Mouse (Mus musculus) forebrain, embryonic 11.5 days (tissue): ENCODE measurements at regions not wholly inside any gene's neighbourhood (a gene's known extent, or its start where the extent isn't known, plus 50 kb on each side); places are given as distances from the start of the nearest gene placed in this dataset.

Experiments
- ATAC-seq: fragments of 200-750 bp; cut with Nextera tagmentation; replicated peaks from 2 replicates; pipeline ENCODE4 v1.8.0; 2017; ENCODE audit warnings: moderate TSS enrichment; ENCODE audit not compliant: low FRiP score
- DNase-seq: peaks from one replicate; pipeline ENCODE4 v3.0.0-alpha.2; 2017; ENCODE audit warnings: low spot score
- H3K27ac ChIP-seq: fragments of 300-500 bp; sonication (generic); 2 replicates; pipeline ENCODE4 v1.5.1; 2014; ENCODE audit warnings: low read depth, low read length
- H3K27me3 ChIP-seq: fragments of 300-500 bp; sonication (generic); 2 replicates; pipeline ENCODE4 v1.6.1; 2014; ENCODE audit warnings: mild to moderate bottlenecking, low read length, mixed read lengths; ENCODE audit not compliant: control insufficient read depth, insufficient read depth
- H3K36me3 ChIP-seq: fragments of 300-500 bp; sonication (generic); 2 replicates; pipeline ENCODE4 v1.6.1; 2014; ENCODE audit warnings: mild to moderate bottlenecking, low read length, moderate library complexity, mixed read lengths; ENCODE audit not compliant: control insufficient read depth, insufficient read depth
- H3K4me1 ChIP-seq: fragments of 300-500 bp; sonication (generic); replicated peaks from 2 replicates; pipeline ENCODE4 v1.6.1; 2014; ENCODE audit warnings: low read length, mixed read lengths; ENCODE audit not compliant: control insufficient read depth, insufficient read depth
- H3K4me2 ChIP-seq: fragments of 300-500 bp; sonication (generic); 2 replicates; pipeline ENCODE4 v1.6.1; 2014; ENCODE audit warnings: low read depth, mild to moderate bottlenecking, low read length, moderate library complexity, mixed read lengths; ENCODE audit not compliant: severe bottlenecking
- H3K4me3 ChIP-seq: fragments of 300-500 bp; sonication (generic); 2 replicates; pipeline ENCODE4 v1.5.1; 2014; ENCODE audit warnings: low read depth, low read length
- H3K9ac ChIP-seq: fragments of 300-500 bp; sonication (generic); 2 replicates; pipeline ENCODE4 v1.6.1; 2014; ENCODE audit warnings: low read length
- H3K9me3 ChIP-seq: fragments of 300-500 bp; sonication (generic); 2 replicates; pipeline ENCODE4 v1.6.1; 2016; ENCODE audit warnings: low read length, mixed read lengths; ENCODE audit not compliant: control insufficient read depth
- WGBS: fragments of 180-500 bp; shearing (Covaris S2); extraction: QIAGEN DNeasy Blood & Tissue Kit; methylation state at CpG from one replicate; pipeline ENCODE4 v1.1.7; 2014; 5-methylcytosine and 5-hydroxymethylcytosine counted together

GRCm38 (mm10) chr12:68365404-68366059 lies 793.5 kb downstream of the Rps29 start:
- Histone ChIP-seq H3K27ac (no peak overlapping the region), H3K4me3 (no peak overlapping the region), H3K4me1 (no peaks in the 10 kb centered on the region), H3K4me2 (no peak overlapping the region), H3K36me3 (no peaks in the 10 kb centered on the region), H3K9me3 (no peaks in the 10 kb centered on the region), H3K9ac (no peak overlapping the region), H3K27me3 (no peaks in the 10 kb centered on the region)
- WGBS = 55% methylated on average over 13 of the region's 13 CpGs
- DNase-seq = no peak
- ATAC-seq = 0 out of 2 replicates have a peak, but pooled peaks have one; percentile 27

DNA sequence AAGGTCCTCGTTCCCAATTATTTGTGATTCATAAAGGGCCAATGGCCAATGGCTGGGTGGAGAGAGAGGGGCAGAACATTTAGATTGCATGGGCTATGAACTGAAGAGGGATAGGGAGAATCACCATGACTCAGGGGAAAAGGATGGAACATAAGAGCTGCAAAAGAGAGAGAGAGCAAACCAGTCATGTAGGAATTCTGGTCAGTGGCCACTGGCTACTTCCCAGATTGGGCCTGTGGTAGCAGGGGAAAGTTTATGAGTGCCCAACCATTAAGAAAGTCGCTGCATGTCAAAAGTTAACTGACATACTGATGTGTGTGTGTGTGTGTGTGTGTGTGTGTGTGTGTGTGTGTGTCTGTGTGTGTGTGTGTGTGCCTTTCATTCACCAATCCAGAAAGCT lies 795.8 kb downstream of the Rps29 start:
- DNase-seq (no peak), ATAC-seq (no peak)
- WGBS = 90% methylated on average over 2 of the region's 2 CpGs
- no peaks in the 10 kb centered on the region for H3K27me3 ChIP-seq
- H3K9me3 ChIP-seq = no peaks in the 10 kb centered on the region
- H3K36me3 ChIP-seq = no peaks in the 10 kb centered on the region
- no peak overlapping the region for H3K4me2 ChIP-seq
- no peak overlapping the region for H3K4me3 ChIP-seq
- no peaks in the 10 kb centered on the region for H3K4me1 ChIP-seq
- no peak overlapping the region for H3K9ac ChIP-seq
- H3K27ac ChIP-seq = no peak overlapping the region

DNA sequence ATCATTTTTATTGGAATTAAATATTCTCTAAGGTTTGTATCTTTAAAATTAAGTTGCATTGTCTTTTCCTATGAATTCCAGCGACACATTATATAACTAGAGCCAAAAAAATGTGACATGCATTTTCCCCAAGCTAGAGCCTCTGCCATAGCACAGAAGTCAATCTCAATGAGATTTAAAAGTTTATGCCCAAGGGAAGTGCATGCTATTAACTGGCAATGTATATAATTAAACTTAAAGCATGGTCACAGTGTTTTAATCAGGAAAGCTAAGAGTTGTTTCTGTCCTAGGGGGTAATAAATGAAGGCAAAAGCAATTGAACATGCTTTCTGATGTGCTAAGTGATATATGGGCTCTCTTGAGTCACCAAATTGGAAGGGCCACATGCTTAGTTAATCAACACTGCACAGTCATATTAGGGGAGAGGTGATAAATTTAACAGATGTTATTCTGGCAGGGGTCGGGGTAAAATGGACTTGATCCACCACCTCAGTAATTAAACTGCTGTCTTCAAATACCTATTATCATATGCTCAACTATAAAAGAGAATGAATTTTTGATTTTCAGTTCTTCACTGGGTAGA lies 812.4 kb downstream of the Rps29 start:
- no peaks in the 10 kb centered on the region for H3K4me1 ChIP-seq
- H3K9me3 ChIP-seq = no peaks in the 10 kb centered on the region
- H3K9ac ChIP-seq = no peak overlapping the region
- no peaks in the 10 kb centered on the region for H3K36me3 ChIP-seq
- 72% methylated on average over 2 of the region's 2 CpGs for WGBS
- no peak overlapping the region for H3K4me2 ChIP-seq
- no peak for ATAC-seq
- no peaks in the 10 kb centered on the region for H3K27me3 ChIP-seq
- H3K4me3 ChIP-seq = no peak overlapping the region
- DNase-seq = no peak
- no peak overlapping the region for H3K27ac ChIP-seq

DNA sequence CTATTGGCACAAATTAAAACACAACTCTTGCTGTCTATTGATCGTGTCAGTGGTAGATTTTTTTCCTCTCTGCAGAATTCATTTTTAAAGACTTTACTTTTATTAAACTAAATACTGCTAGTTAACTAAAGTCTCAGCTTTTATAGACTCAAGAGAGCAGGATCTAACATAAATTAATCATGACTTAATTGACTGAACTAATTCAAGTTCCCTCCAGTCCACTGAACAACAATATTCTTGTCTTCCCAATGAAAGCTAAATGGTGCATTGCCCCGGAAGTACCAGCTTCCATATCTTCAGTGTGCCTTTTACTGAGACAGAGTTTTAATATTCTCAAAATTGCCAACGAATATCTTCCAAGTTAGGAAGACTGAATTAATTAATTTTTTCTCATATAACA lies 825.2 kb downstream of the Rps29 start:
- no peak for ATAC-seq
- Histone ChIP-seq H3K27me3 (no peaks in the 10 kb centered on the region), H3K9me3 (no peaks in the 10 kb centered on the region), H3K36me3 (no peaks in the 10 kb centered on the region), H3K9ac (no peak overlapping the region), H3K4me2 (no peak overlapping the region), H3K4me3 (no peak overlapping the region), H3K4me1 (no peaks in the 10 kb centered on the region), H3K27ac (no peak overlapping the region)
- DNase-seq = no peak
- 51% methylated on average over 3 of the region's 3 CpGs for WGBS

DNA sequence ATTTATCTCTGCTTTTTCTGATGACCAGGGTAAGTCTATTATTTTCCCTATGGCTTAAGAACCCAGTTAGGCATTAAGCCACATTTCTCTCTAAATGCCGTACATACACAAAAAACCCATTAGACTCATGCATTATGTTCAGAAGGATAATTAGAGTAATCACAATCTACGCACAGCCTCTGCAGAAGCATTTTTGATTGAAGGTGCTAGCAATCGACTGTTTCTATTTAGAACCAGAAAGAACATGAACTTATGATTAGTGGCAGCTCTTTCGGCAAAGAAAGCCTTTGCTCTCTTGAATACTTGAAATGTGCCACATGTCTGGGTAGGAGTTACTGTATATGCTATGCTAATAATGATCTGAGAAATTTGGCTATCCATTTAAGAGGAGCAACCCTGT lies 825.6 kb downstream of the Rps29 start:
- Histone ChIP-seq H3K9ac (no peak overlapping the region), H3K27me3 (no peaks in the 10 kb centered on the region), H3K4me2 (no peak overlapping the region), H3K4me1 (no peaks in the 10 kb centered on the region), H3K27ac (no peak overlapping the region), H3K4me3 (no peak overlapping the region), H3K9me3 (no peaks in the 10 kb centered on the region), H3K36me3 (no peaks in the 10 kb centered on the region)
- WGBS = 52% methylated on average over 4 of the region's 4 CpGs
- ATAC-seq = no peak
- no peak for DNase-seq

DNA sequence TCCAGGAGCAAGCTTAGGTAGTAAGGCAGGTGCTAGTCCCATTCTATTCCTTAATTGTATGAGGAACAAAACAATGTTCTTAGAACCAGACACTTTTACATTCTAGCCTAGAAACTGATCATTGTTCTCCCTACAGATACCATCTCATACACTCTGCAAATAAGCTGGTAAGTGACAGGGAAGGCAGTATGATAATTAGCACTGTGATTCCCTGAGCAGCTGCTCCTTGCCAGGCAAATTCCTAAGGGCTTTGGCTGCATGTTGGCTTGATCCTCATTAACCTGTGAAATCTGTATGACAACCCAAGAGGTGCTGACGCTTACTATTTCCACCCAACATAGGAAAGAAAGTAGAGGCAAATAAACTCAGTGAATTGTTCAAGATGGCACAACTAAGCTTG lies 826.5 kb downstream of the Rps29 start:
- DNase-seq = no peak
- ATAC-seq = peak; percentile 55; the same call in 1 of the 2 replicates

More for the DNA sequence above, 826.5 kb downstream of the Rps29 start:
- no peak overlapping the region for H3K9ac ChIP-seq
- H3K4me2 ChIP-seq = no peak overlapping the region
- no peaks in the 10 kb centered on the region for H3K9me3 ChIP-seq
- H3K4me3 ChIP-seq = no peak overlapping the region
- H3K36me3 ChIP-seq = no peaks in the 10 kb centered on the region
- no peaks in the 10 kb centered on the region for H3K4me1 ChIP-seq
- WGBS = 58% methylated on average over 1 of the region's 1 CpGs
- H3K27me3 ChIP-seq = no peaks in the 10 kb centered on the region
- no peak overlapping the region for H3K27ac ChIP-seq
